Mouse (Mus musculus): ENCODE data around the gene Tmem11.

Gene Tmem11

DNA sequence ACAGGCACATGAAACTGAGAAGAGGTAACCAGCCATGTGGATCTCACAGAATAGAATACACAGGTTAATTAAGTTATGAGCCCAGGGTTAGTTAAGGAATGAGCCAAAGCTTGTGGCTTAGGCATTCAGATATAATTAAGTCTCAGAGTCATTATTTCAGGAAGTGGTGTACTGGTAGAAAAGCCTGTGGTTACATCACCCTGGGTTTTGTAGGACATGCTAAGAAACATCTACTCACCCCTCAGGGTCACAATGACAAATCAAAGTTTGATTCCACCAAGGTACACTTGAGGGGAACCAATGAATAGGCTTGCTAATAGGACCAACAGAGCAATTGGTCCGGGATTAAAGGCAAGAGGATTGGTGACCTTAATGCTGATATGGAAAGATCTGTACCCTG lies 52.4 kb downstream of the Tmem11 start:
- no peak for DNase-seq

DNA sequence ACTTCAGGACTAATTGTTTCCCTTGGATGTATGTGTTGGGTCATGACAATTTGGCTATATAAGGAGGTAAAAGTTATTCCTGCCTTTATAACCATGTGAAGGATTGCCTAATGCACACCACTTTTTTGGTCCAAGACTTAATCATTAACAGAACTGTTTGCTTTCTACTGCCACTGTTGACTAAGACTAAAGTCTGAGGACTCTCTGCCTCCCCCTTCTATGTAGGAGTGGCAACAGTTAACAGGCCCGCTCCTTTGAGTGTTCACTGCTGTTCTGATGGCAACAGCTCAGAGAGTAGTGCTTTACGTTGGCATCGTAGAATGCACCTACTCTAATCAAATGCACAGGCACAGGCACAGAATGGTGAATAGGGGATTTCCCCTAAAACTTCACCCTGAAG lies 53.9 kb downstream of the Tmem11 start:
- peak; percentile 39 for DNase-seq

DNA sequence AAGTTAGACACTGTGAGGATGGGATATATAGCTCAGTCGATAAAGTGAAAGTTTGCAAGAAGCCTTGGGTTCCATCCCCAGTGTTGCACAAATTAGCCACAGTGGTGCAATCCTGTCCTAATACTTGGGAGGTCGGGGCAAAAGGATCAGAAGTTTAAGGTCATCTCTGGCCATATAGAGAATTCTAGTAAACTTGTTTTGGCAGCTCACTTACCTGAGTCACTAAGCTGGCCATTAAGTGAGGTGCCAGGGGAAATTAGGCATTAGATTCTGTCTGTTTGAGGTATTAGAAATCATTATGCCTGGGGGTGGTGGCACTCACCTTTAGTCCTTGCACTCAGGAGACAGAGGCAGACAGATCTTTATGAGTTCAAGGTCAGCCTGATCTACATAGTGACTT lies 55.3 kb downstream of the Tmem11 start:
- DNase-seq, result no peak

DNA sequence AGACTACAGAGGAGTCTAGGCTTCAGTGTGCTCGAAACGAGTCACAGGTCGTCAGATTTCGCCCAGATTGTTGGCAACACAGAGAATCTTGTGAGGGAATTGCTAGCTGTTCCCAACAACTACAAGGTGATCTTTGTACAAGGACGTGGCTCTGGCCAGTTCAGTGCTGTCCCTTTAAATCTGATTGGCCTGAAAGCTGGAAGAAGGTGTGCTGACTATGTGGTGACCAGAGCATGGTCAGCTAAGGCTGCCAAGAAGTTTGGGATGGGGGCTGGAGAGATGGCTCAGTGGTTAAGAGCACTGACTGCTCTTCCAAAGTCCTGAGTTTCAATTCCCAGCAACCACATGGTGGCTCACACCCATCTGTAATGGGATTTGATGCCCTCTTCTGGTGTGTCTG lies 62.7 kb downstream of the Tmem11 start:
- no peak for DNase-seq

Data from lung, postnatal 10 days (tissue).